Mouse (Mus musculus) liver (tissue): ENCODE results near the gene Cab39.
A peak's percentile ranks its signal among the peaks of the same experiment; 100 is the strongest.
"Not testable (repeated sequence)": the region's sequence is repeated elsewhere in the genome, so short reads cannot be mapped to it uniquely, and the experiment has no call there.

Experiments used
- DNase-seq: peaks from one replicate; pipeline ENCODE4 v3.0.0-alpha.2; 2020; ENCODE audit warnings: mixed read lengths

The Cab39 gene

DNA sequence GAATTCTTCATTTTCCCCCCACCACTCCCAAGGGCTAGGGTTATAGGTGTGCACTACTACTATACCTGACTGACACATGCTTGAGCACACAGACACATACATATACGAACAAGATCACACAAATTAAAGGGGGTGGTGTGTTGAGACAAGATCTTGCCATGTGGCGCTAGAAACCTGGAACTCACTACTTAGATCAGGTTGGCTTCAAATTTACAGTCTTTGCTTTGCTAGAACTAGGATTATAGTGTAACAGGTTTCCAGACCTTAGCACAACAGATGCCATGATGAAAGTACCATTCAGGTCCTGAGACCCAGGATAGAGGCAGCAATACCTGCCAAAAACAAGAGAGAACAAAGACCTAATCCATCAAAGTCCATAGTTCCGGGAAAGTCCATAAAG lies 1.8 kb upstream of the Cab39 start:
- DNase-seq = no peak

DNA sequence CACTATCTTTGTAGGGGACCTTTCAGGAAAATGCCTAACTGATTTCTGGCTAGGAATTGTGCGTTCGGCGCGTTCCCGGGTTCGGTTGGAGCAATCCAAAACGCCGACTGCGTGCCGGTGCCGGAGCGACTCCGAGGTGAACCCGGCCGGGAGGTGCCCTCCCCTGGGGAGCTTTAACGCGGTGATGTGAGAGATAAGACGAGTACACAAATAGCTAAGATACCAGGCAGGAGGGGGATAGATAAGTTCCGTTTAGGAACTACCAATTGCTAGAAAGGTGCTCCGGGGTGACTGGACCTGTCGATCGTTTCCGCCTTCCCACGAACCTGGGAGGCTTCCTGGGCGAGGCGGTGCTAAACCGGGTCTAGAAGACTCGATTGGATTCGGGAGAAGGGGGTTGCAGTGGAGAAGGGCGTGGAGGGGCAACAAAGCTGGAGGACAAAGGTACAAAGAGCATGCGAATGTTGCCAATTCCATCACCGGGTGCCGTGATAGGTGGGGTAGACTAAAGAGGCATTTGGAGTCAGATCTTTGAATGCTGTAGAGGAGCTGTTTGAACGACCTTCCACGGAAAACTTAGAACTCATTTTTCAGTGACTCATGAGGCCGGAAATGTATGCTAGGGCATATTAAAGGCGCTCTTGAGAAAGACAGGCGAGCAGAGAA lies 998 bp downstream of the Cab39 start:
- DNase-seq = peak; percentile 73

DNA sequence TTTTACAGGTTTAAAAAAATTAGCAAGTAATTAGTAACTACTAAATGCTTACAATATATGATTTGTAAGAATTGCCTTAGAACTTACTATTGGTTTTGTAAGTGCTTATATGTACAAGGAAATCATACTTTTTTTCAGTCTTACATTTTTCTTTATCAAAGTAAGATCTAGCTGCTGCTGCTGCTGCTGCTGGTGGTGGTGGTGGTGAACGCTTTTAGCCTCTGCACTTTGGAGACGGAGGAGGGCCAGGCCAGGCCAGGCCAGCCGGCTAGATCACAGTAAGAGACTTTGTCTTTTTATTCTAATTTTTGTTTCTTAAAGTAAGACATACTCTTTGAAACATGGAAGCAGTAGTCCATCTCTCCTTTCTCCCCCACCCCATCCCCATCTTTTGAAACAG lies 2.0 kb downstream of the Cab39 start:
- DNase-seq = no peak

DNA sequence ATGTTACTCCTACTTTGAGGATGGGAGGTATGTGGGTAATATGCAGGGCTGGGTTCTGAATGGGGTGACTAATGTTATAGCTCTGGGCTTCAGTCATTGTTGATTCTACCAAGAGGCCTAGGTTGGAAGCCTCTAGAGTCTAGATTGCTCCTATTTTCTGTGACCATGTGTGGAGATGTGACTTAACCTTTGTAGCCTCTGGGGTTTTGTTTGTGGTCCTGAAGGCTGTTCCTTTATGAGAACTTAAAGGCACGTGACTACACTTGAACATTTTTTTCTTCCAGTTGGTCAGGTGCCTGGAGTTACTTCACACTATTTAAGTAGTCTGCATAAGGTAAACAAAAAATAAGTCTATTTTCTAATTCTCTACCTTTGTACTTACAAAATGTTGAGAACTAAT lies 6.5 kb downstream of the Cab39 start:
- DNase-seq = no peak

DNA sequence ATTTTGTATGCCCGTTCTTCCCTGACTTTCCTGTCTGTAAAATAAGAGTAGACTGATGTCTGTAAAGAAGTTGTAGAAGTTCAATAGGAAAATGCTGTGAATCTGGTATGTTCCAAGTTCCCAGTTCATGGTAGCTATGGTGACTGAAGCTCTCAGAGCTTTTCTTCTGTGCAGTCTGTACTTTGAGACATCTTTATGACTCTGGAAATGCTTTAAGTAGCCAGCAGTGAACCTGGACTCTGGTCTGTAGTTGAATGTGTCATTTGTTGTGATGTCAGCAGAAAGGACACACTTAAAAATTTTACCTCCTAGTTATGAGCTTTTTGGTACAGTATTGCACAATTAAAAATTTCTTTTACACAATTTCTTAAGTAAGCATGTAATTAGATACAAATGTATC lies 9.3 kb downstream of the Cab39 start:
- DNase-seq = no peak

DNA sequence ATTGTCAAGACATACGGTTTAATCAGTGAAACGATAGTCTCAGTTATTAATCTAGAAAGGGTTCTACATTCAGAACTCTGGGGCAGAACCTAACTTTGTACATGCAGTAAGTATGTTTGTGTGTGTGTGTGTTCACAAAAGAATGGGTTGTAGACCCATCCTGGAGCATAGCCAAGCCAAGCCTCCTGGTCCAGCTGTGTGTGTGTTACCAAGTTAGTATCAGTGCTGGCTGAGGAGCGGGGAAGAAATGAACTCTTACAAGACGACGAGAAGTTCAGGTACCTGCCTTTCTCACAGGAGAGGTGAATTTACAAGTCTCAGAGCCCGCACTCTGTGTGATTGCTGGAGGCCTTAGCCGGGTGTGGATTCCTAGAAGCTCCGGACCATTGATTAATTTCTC lies 11.3 kb downstream of the Cab39 start:
- DNase-seq = no peak

DNA sequence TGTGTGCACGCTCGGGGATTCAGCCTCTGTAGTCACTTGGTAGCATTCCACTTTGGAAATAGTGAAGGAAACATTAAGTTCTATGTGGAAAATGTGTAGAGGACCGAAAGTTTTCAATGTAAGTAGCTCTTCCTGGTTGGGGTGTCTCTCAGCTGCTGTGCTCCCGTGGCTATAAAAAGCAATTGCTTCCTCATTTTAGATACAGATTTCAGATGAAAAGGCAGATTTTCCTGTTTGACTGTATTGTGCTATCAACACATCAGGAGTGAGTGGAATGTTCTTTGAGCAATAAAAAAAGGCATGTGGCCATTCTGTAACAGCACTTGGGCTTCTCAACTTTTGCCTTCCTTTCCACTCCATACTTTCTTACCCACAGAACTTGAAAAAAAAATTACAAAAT lies 16.0 kb downstream of the Cab39 start:
- no peak for DNase-seq

DNA sequence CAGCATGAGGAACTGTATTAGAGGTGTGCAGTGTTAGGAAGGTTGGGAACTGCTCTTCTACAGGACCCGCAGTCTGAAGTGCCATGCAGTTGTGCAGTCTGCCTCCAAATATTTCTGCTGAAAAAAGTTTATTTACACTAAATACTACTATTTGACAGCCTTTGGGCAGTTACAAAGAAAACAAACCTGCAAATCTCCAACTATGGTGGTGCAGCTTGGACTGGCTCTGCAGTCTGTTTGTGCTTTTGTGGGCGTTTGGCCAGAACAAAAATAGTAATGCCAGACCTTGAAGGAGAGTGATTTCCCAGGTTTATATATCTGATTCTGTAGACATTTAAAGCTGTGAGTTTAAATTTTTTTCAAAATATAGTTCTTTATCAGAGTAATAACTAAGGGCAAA lies 17.1 kb downstream of the Cab39 start:
- no peak for DNase-seq

DNA sequence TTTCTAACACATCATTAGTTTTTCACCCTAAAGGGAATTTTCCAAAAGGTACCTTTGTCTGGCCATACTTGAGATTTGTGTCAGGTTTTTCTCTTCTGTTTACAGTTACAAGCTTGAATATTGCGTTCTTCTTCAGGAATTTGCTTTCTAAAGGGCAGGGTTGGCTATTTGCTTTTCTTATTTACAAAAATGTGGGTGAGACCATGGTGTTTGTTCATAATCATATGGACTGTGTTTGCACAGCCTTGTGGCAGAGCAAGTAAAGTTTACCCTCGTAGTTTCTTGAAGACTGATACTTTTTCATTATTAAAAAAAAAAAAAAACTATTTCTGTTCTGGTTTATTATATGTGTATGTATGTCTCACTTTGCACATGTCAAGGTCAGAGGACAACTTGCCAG lies 17.5 kb downstream of the Cab39 start:
- no peak for DNase-seq

DNA sequence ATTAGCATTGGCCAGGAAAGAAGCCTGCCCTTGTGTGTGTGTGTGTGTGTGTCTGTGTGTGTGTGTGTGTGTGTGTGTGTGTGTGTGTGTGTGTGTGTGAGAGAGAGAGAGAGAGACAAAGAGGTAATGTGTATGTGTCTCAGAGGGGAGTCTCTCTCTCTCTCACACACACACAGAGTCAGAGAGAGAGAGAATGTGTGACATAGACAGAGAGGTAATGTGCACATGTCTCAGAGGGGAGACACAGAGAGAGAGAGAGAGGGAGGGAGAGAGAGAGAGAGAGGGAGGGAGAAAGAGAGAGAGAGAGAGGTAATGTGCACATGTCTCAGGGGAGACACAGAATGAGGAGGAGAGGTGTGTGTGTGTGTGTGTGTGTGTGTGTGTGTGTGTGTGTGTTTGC lies 21.0 kb downstream of the Cab39 start:
- DNase-seq = not testable (repeated sequence)

DNA sequence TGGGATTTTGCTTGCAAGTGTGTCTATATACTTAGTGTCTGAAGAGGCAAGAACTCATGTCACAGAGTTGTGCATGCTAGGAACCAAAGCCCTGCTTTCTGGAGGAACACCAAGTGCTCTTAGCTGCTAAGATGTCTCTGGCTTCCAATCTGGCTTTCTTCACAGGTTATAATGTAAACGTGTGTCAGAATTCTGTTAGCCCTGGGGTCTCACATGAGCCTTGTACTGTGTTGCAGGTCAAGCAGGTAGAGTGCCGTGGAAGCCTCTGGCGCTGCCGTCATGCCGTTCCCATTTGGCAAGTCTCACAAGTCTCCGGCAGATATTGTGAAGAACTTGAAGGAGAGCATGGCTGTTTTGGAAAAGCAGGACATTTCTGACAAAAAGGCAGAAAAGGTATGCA lies 24.9 kb downstream of the Cab39 start:
- no peak for DNase-seq

DNA sequence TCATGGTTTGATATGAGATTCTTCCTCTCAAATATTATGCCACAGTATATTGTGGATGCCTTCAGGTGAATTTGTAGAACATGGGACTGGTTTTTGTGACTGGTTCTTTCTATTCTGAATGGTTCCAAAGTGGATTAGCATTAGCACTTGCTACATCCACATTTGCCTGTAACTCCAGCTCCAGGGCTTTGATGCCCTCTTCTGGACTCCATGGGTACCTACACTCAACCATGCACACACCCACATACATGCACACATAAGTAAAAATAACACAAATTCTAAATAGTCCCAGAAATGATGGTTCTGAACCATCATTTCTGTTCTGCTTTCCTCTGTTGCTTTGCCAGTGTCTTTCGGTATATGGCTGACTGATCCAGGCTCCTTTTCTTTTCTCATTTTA lies 26.5 kb downstream of the Cab39 start:
- DNase-seq = no peak

DNA sequence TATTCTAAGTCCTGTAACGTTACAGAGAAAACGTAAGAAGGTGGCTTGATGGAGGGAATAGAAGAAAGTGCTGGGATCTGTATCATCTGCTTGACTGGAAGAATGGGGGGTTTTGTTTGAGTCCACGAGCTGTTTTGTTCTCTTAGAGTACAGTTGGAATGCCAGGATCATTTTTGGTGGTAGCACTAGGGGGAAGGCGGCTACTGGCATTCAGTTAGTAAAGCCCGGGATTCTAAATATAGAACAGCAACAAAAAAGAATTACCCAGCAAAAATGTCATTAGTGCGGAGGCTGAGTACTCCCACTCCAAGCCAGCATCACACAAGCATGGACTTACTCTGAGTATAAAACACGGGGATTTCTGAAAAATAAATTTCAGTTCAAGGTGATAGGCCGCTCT lies 29.0 kb downstream of the Cab39 start:
- DNase-seq = no peak

DNA sequence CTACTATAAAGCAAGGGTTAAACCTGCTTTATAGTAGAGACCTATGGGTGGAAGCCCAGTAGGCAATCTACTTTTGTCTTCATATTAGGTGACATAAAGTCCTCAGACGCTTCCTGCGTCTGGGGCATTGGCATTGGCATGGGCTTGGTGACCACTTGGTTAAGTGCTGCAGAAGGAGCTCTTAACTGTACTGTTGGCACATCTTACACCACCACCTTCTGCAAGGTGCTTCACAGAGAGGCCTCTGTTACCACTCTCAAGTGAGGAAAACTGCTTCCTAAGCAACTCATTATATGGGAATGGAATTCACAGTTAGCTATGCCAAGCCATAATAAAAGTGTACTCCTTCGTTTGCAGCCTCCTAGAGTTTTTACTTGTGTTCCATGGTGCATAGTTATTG lies 31.7 kb downstream of the Cab39 start:
- no peak for DNase-seq

DNA sequence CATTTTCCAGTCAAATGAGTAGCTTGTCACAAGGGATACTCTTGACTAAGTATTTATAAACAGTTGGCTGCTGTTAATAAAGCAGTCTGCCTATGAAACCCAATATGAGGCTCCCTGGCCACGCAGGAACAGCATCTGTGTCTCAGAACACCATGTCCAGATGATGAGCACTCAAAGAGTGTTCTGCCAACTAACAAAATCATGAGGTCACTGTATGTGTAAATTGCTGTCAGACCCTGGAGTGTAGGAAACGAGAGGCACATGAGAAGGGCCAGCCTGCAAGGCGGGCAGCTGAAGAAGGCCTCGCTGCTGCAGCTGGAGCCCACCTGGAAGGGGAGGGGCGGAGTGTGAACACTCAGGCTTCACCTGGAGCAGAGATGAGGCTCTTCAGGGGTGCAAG lies 33.9 kb downstream of the Cab39 start:
- DNase-seq = no peak

DNA sequence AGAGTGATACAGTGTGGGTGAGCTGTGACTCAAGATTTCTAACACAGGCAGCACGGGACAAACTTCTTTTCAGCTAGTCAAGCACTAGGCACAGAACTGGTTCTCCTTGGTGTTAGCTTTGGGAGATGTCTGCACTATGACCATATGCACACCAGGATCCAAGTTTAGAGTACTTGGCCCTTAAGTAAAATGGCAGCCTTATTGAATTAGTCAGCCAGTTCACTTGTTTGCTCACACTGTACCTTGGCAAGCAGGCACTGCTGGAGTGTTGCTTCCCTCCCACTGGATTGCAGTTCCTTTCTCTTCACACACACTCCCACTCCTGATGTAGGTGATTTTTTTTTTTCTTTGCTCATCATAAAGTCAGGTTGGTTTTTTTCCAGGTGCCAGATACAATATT lies 35.8 kb downstream of the Cab39 start:
- DNase-seq = no peak

DNA sequence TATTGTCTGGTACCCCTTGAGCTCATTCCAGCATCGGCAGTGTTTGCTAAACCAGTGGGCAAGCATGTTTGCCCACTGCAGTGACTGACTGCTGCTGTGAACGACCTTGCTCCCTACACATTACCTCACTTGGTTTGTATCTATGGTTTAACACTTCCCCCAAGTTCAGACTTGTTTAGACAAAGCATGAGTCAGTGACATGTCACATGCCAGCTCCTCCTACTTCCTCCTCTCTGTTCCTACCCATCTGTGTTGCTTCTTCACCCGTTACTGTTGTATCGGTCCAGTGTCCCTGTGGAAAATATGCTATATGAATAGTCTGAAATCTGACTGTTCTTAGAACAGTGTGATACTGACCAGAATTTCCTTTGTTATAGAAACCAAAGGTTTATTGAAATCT lies 44.8 kb downstream of the Cab39 start:
- DNase-seq = no peak

DNA sequence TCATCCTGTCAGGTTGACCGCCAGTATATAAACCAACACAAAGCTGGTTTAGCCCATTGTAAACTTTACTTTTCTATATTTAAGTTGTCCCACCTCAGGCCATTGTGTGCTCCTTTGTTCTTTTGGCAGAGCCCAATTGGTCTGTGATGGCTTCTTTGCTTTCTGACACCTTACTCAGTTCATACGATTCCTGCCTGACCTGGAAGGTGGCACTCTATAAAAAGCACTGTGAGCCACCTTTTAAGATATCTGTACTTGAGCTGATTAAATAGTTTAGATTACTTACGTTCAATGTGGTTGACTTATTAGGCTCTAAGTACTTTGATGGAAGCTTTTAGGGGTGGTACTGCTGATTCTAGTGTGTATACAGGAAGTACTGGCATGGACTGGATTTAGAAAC lies 46.1 kb downstream of the Cab39 start:
- no peak for DNase-seq

DNA sequence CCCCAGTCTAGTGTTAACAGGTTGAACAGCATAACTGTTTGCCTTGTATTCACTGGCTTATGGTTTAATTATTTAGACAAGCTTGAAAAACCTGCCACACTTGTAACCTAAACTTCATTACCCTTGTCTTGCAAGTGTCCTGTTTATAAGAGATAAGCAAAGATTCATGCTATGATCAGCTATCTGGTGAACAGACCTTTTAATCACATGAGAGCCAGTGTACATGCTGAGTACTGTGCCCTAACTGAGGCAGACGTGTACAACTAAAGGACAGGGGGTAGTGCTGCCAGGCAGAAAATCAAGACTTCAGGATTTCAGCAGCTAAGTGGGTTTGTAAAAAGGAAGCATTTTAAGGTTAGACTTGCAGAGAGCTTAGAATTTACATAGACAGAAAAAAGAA lies 46.5 kb downstream of the Cab39 start:
- DNase-seq = no peak

DNA sequence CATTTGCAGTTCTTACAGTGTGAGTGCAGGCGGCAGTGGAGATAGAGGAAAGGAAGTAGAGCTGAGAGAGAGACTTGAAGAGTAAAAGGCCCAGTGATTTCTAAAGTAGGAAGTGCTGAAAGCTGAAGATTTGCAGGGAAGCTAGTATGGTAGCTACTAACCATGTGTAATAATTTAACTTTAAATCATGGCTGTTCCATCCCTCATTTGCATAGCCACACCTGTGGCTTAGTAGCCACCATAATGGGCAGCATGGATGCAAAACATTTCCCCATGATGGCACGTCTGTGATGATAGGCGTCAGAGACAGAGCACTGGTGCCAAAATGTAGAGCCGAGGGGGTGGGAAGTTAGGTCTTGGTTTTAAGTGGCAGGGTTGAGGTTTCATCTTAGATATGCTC lies 47.2 kb downstream of the Cab39 start:
- no peak for DNase-seq

DNA sequence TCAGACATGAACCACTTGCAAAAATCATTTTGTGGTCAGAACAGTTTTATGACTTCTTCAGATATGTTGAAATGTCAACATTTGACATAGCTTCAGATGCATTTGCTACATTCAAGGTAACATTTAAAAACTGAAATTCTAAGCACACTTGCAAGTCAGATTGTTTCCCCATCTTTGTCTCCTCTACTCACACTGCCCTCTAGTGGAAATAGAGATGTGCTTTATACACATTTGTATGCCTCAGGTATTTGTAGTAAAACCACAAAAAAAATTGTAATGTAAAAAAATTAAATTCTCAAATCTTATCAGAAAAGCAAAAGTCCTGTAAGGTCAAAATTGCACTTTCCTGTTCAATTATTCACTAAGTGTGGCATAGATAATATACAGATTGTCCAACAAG lies 49.0 kb downstream of the Cab39 start:
- DNase-seq = no peak

DNA sequence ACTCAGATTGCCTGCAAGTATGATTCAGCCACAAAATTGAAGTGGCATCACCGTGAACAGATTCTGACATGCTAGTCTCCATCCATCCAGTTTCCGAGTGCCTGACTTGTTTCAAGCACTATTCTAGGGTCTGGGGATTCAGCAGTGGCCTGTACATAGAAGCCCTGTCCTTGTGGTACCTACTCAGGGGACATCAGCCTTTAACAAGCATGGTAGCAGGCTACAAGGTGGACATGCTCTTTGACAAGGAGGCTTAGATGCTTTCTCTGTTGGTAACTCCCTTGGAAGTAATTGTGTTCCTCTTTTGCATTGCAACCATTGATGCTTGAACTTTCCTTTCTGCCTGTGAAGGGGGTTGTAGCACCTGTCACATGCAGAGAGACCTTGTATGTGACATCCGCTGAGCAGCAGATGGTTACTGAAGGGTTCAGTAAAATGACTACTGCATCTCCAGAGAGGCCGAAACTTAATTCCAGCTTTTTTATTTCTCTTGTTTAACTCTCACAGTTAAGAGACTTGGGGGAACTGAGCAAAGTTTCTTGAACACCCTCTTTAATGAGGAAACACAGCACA lies 50.1 kb downstream of the Cab39 start:
- no peak for DNase-seq

DNA sequence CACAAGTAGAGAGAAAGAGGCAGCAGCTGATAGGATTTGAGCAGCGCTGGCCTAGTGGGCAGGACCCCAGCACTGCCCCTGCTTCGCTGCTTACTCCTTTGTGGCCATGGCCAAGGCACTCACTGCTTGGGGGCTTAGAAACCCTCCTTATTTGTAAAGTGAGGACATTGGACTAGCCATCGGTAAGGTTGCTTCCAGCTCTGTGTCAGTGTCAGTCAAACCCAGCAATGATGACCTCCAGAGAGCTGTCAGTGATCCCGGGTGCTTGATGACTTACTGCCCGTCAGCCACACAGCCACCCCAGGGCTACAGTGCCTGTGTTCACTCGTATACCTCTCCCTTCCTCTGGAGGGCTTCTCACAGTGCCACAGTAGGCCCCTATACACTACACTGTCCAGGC lies 51.7 kb downstream of the Cab39 start:
- no peak for DNase-seq

DNA sequence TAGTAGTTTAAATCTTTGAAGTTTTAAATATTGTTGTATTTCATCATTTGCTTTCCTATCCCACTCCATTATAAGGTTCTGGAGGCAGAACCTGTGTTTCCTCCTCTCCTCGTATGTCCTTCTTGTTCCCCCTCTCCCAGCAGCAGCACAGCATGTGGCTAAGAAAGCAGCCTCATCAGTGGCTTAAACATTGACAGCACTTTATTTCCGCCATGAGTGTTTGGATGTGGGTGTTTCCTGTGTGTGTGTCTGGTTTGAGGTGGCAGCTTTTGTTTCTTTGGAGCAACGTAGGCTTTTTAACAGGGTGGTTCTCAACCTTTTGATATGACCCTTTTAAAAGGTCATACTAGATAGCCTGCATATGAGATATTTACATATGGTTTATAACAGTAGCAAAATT lies 52.2 kb downstream of the Cab39 start:
- DNase-seq = no peak

DNA sequence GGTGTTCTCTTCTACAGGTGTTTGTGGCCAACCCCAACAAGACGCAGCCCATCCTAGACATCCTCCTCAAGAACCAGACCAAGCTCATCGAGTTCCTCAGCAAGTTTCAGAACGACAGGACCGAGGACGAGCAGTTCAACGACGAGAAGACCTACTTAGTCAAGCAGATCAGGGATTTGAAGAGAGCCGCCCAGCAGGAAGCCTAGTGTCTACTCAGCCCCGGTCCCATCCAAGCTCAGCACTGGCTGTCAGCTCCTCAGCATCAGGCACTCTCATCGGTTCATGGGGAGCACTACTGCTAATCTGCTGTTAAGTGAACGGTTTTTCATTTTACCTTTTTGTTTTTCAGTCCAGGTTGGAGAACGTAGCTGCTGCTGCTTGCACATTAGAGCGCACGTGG lies 55.8 kb downstream of the Cab39 start:
- no peak for DNase-seq

DNA sequence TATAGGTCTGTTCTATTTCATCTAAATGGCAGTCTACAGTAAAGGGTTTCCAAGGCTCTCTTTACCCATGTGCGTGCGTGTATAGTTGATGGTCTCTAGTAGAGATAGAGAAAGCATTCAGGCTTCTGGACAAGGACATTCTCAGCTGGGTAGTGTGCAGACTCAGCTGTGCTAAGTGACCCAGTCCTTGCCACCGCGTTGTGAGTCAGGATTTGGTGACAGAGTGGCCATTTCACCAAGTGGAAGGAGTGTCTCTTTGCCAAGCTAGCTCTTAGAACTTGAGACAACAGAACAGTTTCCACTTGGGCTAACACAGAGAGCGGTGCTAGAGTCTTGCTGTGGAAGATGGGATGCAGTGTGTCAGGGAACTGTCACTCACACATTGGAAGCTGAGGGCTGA lies 57.6 kb downstream of the Cab39 start:
- DNase-seq = no peak
